Mouse (Mus musculus) adrenal gland, adult 2 months (tissue): ENCODE results near the gene Mast2. TPM values are rescaled to one million over a fixed set of nuclear protein-coding genes. Genes with fewer than 3 reads are reported as not detected.

Experiments
- DNase-seq: peaks from one replicate; pipeline ENCODE4 v3.0.0; 2021
- polyA plus RNA-seq: library from polyadenylated mRNA; depleted of rRNA; stranded (reverse); fragments of >200 nt; gene quantifications from 2 replicates; pipeline ENCODE4 v1.2.3, GENCODE M21; 2012
- total RNA-seq, 2 experiments: library from RNA; stranded (reverse); gene quantifications; 2 replicates each; pipeline ENCODE4 v1.2.3; 2021

Gene Mast2
- total and polyA plus RNA-seq, 3 experiments = 39.5 to 94.1 (median 45.9) TPM

- no peak for DNase-seq
Observed at GRCm38 (mm10) chr4:116411401-116411800, 52.6 kb downstream of the Mast2 start.

DNA sequence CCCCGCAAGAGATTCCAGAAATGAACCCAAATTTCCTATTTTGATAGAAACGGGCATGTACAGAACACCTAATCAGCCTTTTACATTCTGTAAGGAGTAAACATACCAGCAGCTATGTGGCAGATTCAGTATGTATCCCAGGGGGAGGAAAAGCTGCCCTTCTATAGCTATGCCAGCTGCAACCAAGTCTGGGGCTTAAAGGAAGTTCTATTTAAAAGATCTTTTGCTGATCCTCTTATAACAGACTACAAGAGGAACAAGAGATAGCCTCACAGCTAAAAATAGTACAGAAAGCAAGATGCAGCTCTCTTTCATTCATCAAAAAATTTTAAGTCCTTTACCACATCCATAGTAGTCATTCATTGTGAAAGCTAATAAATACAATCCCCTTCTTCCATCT is 57.3 kb downstream of the Mast2 start:
- DNase-seq = no peak

GRCm38 (mm10) chr4:116405955-116406351 is 58.0 kb downstream of the Mast2 start:
- DNase-seq = peak; percentile 26

DNA sequence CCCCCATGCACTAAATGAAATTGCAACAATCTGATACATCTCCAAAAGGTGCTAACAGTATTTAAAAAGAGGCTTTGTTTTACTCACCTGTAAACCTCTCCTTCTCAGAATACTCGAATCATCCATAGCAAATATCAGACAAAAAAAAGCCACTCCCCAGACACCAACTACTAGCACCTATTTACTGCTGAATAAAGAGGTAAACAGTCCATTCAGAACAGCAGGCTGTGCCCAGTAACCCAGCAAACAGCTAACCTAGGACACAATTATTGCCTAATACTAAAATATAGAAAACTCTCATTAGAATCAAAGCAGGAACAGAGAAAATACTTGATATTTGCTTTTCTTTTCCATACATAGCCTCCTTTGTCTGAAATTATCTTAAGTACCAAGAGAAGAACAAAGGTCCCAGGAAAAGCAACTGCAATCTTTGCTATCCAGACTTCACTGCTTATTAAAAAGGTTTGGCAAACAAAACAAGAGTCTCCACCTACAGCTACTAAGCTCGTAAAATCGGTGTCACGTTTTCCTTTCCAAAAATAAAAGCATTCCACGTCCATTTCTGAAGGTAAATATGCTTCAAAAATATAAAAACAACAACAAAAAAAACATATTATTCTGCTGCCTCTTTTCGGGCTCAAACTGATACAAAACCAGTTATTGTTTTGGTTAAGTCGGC is 58.6 kb downstream of the Mast2 start:
- DNase-seq = no peak

DNA sequence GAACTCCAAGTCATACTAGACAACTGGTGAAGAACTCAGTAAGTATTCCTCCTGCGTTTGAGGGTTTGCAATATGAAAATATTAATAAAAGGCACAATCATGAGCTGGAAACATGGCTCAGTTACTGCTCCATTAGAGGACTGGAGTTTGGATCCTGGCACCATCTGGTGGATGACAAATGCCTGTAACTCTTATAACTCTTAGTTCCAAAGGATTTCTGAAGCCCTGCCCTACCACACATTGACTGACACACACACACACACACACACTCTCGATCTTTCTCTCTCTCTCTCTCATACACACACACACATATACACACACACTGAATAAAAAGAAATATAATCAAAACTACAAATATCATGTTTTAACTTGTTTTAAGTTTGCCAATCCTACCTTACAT is 60.1 kb downstream of the Mast2 start:
- DNase-seq = no peak

DNA sequence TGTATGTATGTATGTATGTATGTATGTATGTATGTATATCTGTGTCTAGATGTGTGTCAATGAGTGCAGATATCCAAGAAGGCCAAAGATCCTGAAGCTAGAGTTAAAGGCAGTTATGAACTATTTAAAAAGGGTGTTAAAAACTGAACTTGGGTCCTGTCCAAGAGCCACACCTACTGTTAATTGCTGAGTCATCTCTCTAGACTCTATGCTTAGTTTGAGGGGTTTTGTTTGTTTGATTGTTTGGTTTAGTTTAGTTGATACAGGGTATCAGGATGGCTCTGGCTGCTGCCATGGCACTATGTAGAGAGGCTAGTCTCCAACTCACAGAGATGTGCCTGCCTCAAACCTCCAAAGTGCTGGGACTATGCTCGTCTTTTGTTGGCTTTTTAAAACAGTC is 61.3 kb downstream of the Mast2 start:
- DNase-seq = no peak

- no peak for DNase-seq
Observed at GRCm38 (mm10) chr4:116398051-116398450, 65.9 kb downstream of the Mast2 start.

DNA sequence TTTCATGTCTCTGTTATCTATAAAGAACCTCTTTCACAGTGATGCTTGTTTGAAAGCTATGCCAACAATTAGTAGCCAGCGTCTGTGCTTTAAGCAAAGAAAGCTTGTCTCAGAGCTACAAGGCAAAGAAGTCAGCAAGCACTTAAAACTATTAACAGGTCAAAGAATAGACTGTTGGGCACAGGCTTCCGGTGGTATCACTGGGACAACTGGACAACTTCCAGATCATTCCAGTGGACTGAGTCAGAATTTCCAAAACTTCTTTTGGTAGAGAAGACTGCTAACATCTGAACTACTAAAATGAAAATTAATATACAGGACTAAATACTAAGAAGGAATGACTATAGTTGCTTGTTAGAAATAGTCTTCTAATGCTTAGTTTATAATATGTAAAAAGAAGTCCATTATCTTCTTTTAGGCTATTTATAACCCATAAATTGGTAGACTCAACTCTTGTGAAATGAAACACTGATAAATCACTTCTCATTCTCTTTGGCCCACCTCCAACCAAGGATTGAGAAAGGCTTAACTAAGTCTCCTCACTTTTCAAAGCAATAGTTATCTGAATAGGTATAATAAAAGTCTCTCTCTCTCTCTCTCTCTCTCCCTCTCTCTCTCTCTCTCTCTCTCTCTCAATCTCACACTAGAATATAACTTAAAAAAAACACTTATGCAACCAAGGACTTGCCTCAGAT is 85.9 kb downstream of the Mast2 start:
- DNase-seq = peak; percentile 43

- peak; percentile 43 for DNase-seq
Observed at GRCm38 (mm10) chr4:116371676-116372075, 92.3 kb downstream of the Mast2 start.

DNA sequence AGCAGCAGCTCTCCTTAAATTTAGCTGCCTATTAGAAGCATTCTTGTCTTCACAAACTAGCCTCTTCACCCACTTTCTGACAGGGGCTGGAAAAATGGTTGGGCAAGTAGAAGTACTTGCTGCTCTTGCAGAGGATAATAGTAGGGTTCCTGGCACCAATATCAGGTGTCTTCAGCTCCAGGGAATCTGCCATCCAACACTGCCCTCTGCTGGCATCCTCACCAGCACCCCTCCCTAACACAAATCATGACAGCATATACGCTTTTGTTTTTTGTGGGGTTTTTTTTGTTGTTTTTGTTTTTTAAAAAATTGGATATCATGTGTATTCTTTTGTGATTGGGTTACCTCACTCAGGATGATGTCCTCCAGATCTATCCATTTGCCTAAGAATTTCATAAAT is 105.9 kb downstream of the Mast2 start:
- peak; percentile 20 for DNase-seq

DNA sequence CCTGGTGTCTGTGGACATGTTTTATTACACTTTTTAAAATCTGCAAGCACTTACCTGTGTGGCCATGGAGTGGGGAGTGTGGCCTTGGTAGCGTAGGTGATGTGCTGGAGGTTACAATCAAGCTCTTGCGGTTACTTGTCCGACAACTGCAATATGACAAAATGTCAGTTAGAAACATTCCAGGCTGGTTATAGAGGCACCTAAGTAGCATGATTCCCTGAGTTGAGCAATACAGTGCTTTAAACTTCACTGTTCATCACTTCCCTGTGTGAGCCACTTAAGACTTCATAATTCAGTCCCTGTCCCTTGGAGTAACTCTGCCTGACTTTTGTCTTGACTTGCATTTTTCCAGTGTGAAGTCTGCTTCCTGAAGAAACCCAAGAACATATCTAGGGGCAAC is 111.1 kb downstream of the Mast2 start:
- DNase-seq = no peak

GRCm38 (mm10) chr4:116352496-116352895 is 111.5 kb downstream of the Mast2 start:
- no peak for DNase-seq

DNA sequence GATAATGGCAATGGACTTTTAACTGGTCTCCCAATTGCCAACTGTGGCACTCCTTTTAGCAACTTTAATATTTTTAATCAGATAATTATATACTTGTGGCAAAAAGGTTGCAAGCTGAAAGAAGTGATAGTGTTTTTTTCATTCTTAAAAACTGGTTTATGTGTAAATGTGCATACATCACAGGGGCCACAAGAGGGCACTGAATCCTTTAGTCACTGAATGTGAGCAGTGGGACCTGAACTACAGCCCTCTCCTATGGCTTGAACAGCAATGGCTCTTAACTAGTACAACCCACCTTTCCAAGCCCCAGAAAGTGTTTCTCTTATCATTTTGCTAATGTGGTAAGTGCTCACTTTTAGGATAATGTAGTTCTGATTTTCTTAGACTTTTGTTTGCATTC is 121.9 kb downstream of the Mast2 start:
- DNase-seq = peak; percentile 39

DNA sequence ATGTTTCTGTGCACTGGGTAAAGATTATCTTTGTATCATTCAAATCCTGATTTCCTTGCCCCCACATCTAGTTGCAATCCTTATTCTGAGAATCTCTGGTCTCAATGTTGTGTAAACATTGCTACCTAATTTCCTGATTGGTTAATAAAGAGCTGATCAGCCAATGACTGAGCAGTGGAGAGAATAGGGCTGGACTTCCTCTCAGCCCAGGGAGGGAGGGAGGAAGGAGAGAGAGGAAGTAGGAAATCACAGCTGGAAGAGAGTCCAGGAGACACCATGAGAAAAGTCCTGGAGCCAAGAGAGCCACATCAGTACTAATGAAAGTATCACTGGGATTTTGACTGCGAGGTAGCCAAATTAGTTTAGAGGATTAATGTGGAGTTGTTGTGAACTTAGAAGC is 127.7 kb downstream of the Mast2 start:
- no peak for DNase-seq

GRCm38 (mm10) chr4:116329256-116329655 is 134.7 kb downstream of the Mast2 start:
- DNase-seq = no peak

- no peak for DNase-seq
Observed at GRCm38 (mm10) chr4:116322127-116322526, 141.9 kb downstream of the Mast2 start.

DNA sequence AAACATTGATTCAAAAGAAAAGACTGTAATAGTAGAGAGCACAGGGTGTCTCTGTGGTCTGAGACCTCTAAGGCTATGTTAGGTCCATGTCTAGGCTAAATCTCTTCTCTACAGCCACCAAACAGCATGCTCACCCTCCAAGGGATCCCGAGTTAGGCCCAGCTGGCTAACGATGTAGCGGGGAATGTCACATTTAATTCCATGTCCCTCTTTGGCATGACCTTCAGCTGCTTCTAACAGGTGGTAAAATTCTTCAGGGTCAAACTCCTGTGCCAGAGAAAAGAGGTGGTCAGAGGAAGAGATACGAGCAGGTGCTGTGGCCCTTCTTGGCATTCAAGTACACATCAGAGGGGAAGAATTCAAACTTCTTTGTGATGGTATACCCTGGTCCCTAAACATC is 146.4 kb downstream of the Mast2 start:
- DNase-seq = no peak

DNA sequence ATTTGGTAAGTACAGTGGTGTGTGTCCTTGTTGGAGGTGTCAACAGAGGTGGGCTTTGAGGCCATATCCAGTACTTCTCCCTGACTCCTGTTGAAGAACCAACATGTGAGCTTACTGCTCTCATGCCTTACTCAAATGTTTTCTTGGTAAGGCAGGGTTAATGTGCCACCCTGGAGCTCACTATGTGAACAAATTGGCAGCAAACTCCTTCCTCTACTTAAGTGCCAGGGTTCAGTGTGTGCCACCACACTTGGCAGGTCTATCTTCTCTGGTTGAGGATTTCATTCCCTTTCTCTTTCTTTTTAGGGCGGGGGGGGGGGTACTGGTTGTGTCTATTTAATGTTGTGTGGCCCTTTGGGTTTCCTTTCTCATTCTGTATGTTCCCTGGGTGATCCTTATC is 159.4 kb downstream of the Mast2 start:
- no peak for DNase-seq

DNA sequence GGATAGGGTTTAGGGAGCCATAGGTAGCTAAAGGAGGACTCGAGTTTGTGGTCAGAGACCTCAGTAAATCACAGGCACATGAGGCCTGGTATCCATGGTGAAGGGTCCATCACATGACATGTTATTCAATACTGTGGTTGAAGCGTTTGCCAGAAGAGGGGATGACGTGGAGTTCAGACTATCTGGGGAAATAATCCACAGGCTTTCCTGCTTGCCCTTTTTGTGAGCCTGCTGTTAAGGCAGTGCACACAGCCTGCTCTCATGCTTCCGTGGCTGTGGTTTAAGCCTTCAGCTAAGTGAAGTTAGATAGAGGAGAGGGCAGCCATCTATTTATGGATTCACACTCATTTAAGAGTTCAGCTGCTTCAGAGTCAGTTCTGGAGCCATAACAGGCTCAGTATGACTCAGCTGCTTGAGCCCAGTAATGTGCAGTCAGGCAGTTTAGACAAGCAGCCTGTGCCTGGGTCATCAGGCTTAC is 163.1 kb downstream of the Mast2 start:
- peak; percentile 27 for DNase-seq

- DNase-seq = no peak
Observed at GRCm38 (mm10) chr4:116293296-116293695, 170.7 kb downstream of the Mast2 start.

GRCm38 (mm10) chr4:116291561-116291960 is 172.4 kb downstream of the Mast2 start:
- DNase-seq = no peak

GRCm38 (mm10) chr4:116282211-116282610 is 181.8 kb downstream of the Mast2 start:
- peak; percentile 18 for DNase-seq

- DNase-seq = no peak
Observed at GRCm38 (mm10) chr4:116268220-116268619, 195.8 kb downstream of the Mast2 start.
